Mouse (Mus musculus): ENCODE data around the gene Smco3. TPM values are rescaled to one million over a fixed set of nuclear protein-coding genes. Genes with fewer than 3 reads are reported as not detected.
"Not testable (repeated sequence)": the region's sequence is repeated elsewhere in the genome, so short reads cannot be mapped to it uniquely, and the experiment has no call there.

Smco3 gene
- 2.4 and 2.6 TPM in 2 replicates for polyA plus RNA-seq (2015; fragmentation: Nextera tagmentation; extraction: Ambion mirVana)

- H3K27ac ChIP-seq (ENCODE audit: low read length), result no peak within 1 kb of the TSS
Measured at GRCm38 (mm10) chr6:136835352-136835751, at the start of gene Smco3. Gene Smco3 (minus strand): TSS chr6:136835452.

DNA sequence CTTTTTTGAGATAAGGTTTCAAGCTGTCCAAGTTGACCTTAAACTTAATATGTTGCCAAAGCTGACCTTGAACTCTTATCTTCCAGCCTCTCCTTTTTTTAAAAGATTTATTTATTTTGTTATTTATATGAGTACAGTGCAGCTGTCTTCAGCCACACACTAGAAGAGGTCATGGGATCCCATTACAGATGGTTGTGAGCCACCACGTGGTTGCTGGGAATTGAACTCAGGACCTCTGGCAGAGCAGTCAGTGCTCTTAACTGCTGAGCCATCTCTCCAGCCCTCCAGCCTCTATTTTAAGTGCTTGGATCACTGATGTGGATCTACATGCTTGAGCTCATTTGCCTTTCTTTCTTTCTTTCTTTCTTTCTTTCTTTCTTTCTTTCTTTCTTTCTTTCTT lies 49.5 kb upstream of the Smco3 start:
- not testable (repeated sequence) for H3K27ac ChIP-seq (ENCODE audit: low read length); H3K9ac ChIP-seq (ENCODE audit: low read depth, low read length); H3K4me3 ChIP-seq (ENCODE audit: low read length); H3K4me2 ChIP-seq (ENCODE audit: low read depth, low read length); H3K27me3 ChIP-seq (replicated peaks; ENCODE audit: control insufficient read depth, insufficient read depth, low read length); ATAC-seq; H3K36me3 ChIP-seq (ENCODE audit: control insufficient read depth, insufficient read depth, low read length); H3K9me3 ChIP-seq (ENCODE audit: control insufficient read depth, low read length); H3K4me1 ChIP-seq (ENCODE audit: control insufficient read depth, insufficient read depth, low read length)
- 38% methylated on average over 1 of the region's 1 CpGs for WGBS

More at GRCm38 (mm10) chr6:136835352-136835751, at the start of gene Smco3:
- Histone ChIP-seq H3K4me2 (ENCODE audit: low read depth, low read length) (no peak within 1 kb of the TSS), H3K4me1 (ENCODE audit: control insufficient read depth, insufficient read depth, low read length) (no peaks in the 10 kb centered on the region), H3K9ac (ENCODE audit: low read depth, low read length) (no peak within 1 kb of the TSS), H3K36me3 (ENCODE audit: control insufficient read depth, insufficient read depth, low read length) (no peaks in the 10 kb centered on the region), H3K27me3 (replicated peaks; ENCODE audit: control insufficient read depth, insufficient read depth, low read length) (no peaks in the 10 kb centered on the region), H3K9me3 (ENCODE audit: control insufficient read depth, low read length) (no peaks in the 10 kb centered on the region), H3K4me3 (ENCODE audit: low read length) (no peak within 1 kb of the TSS)
- WGBS, result 44% methylated on average over 4 of the region's 4 CpGs
- ATAC-seq, result no peak

DNA sequence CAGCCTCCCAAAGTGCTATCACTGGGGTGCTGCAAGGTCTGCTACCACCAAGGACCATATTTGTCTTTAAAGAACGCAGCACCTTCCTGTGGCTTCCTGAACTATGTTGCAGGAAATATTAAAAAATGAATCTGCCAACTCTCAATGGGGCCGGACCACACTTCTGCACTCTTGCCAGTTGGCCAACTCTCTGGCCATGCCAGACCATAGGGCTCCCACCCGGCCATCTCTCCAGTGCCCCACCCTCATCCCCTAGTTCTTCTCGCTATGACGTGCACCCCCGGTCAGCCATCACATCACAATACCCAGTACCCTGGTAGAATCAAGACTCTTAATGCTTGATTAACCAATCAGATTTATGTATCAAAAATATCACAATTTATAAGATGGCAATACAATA lies 48.7 kb upstream of the Smco3 start:
- Histone ChIP-seq H3K9ac (ENCODE audit: low read depth, low read length) (no peak overlapping the region), H3K4me1 (ENCODE audit: control insufficient read depth, insufficient read depth, low read length) (peaks cover 6% of the 10 kb centered on the region; the same call in 1 of the 2 replicates), H3K4me3 (ENCODE audit: low read length) (no peak overlapping the region), H3K4me2 (ENCODE audit: low read depth, low read length) (no peak overlapping the region), H3K27ac (ENCODE audit: low read length) (no peak overlapping the region), H3K27me3 (replicated peaks; ENCODE audit: control insufficient read depth, insufficient read depth, low read length) (no peaks in the 10 kb centered on the region), H3K36me3 (ENCODE audit: control insufficient read depth, insufficient read depth, low read length) (no peaks in the 10 kb centered on the region), H3K9me3 (ENCODE audit: control insufficient read depth, low read length) (no peaks in the 10 kb centered on the region)
- no peak for ATAC-seq
- WGBS, result 93% methylated on average over 6 of the region's 6 CpGs

DNA sequence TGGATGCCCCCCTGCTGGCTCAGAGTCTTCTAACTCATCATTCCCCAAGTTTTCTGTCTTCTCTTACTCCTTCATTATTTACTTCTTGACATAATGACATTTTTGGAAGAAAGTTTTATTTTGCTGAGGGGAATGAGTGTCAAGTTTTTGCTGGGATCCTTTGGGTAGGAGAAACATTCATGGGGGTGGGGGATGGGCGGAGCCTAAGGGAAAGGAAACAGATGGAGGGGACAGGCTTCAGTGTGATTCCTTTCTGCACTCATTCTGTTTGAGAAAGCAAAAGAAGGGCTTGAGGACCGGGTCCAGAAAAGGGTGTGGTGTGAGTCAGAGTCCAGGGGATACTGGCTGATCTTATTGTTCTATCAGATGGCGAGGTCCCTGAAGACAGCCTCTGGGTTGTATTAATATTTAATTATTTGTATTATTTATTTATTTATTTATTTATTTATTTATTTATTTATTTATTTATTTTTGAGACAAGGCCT lies 48.2 kb upstream of the Smco3 start:
- WGBS, result 68% methylated on average over 3 of the region's 3 CpGs
- H3K27me3 ChIP-seq (replicated peaks; ENCODE audit: control insufficient read depth, insufficient read depth, low read length), result no peaks in the 10 kb centered on the region
- H3K9ac ChIP-seq (ENCODE audit: low read depth, low read length), result no peak overlapping the region
- H3K4me3 ChIP-seq (ENCODE audit: low read length), result no peak overlapping the region
- no peak overlapping the region for H3K4me2 ChIP-seq (ENCODE audit: low read depth, low read length)
- peaks cover 6% of the 10 kb centered on the region; the same call in 1 of the 2 replicates for H3K4me1 ChIP-seq (ENCODE audit: control insufficient read depth, insufficient read depth, low read length)
- no peak overlapping the region for H3K27ac ChIP-seq (ENCODE audit: low read length)
- no peak for ATAC-seq
- no peaks in the 10 kb centered on the region for H3K9me3 ChIP-seq (ENCODE audit: control insufficient read depth, low read length)
- H3K36me3 ChIP-seq (ENCODE audit: control insufficient read depth, insufficient read depth, low read length), result no peaks in the 10 kb centered on the region

GRCm38 (mm10) chr6:136881678-136882077 lies 46.4 kb upstream of the Smco3 start:
- Histone ChIP-seq H3K27ac (ENCODE audit: low read length) (no peak overlapping the region), H3K27me3 (replicated peaks; ENCODE audit: control insufficient read depth, insufficient read depth, low read length) (no peaks in the 10 kb centered on the region), H3K4me2 (ENCODE audit: low read depth, low read length) (no peak overlapping the region), H3K4me3 (ENCODE audit: low read length) (no peak overlapping the region), H3K9me3 (ENCODE audit: control insufficient read depth, low read length) (no peaks in the 10 kb centered on the region), H3K36me3 (ENCODE audit: control insufficient read depth, insufficient read depth, low read length) (no peaks in the 10 kb centered on the region), H3K4me1 (ENCODE audit: control insufficient read depth, insufficient read depth, low read length) (no peaks in the 10 kb centered on the region), H3K9ac (ENCODE audit: low read depth, low read length) (no peak overlapping the region)
- WGBS, result 68% methylated on average over 8 of the region's 8 CpGs
- ATAC-seq, result no peak

DNA sequence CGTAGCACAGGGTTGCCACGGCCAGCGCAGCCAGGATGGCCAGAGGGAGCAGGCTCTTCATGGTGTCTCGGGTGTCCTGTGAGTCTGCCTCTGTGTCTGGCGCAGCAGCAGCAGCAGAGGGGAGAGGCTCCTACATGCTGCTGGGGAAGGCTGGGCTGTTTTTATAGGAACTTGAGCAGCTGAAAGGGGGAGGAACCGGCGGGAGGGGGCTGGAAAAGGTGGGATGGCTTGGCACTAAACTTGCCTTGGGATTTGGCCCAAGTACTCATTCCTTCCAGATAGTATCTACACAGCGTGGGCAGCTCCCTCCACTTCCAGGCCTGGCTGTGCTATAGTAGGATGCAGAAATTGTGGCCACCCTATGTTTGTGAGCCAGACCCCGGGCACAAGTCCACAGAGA lies 40.4 kb upstream of the Smco3 start, which contains the start of gene Mgp:
Gene Mgp (minus strand): TSS at position 154 of the 400 bp plus-strand sequence.
- 37% methylated on average over 9 of the region's 9 CpGs for WGBS
- peaks cover 4% of the 10 kb centered on the region; the same call in 1 of the 2 replicates for H3K4me1 ChIP-seq (ENCODE audit: control insufficient read depth, insufficient read depth, low read length)
- H3K27ac ChIP-seq (ENCODE audit: low read length), result peak within 1 kb of the TSS; percentile 37; the same call in 1 of the 2 replicates
- ATAC-seq, result peak; percentile 71
- H3K4me2 ChIP-seq (ENCODE audit: low read depth, low read length), result peak within 1 kb of the TSS; percentile 27
- peak within 1 kb of the TSS; percentile 64 for H3K9ac ChIP-seq (ENCODE audit: low read depth, low read length)
- no peaks in the 10 kb centered on the region for H3K9me3 ChIP-seq (ENCODE audit: control insufficient read depth, low read length)
- H3K36me3 ChIP-seq (ENCODE audit: control insufficient read depth, insufficient read depth, low read length), result no peaks in the 10 kb centered on the region
- H3K27me3 ChIP-seq (replicated peaks; ENCODE audit: control insufficient read depth, insufficient read depth, low read length), result no peaks in the 10 kb centered on the region
- H3K4me3 ChIP-seq (ENCODE audit: low read length), result peak within 1 kb of the TSS; percentile 35

GRCm38 (mm10) chr6:136874599-136874998 lies 39.3 kb upstream of the Smco3 start:
- Histone ChIP-seq H3K9ac (ENCODE audit: low read depth, low read length) (no peak overlapping the region), H3K9me3 (ENCODE audit: control insufficient read depth, low read length) (no peaks in the 10 kb centered on the region), H3K4me1 (ENCODE audit: control insufficient read depth, insufficient read depth, low read length) (peaks cover 4% of the 10 kb centered on the region; the same call in 1 of the 2 replicates), H3K36me3 (ENCODE audit: control insufficient read depth, insufficient read depth, low read length) (no peaks in the 10 kb centered on the region), H3K27ac (ENCODE audit: low read length) (no peak overlapping the region), H3K27me3 (replicated peaks; ENCODE audit: control insufficient read depth, insufficient read depth, low read length) (no peaks in the 10 kb centered on the region), H3K4me3 (ENCODE audit: low read length) (no peak overlapping the region), H3K4me2 (ENCODE audit: low read depth, low read length) (peak overlapping the region; percentile 27; the same call in 1 of the 2 replicates)
- WGBS, result 41% methylated on average over 8 of the region's 8 CpGs
- ATAC-seq, result no peak

- H3K4me2 ChIP-seq (ENCODE audit: low read depth, low read length), result no peak overlapping the region
- 61% methylated on average over 5 of the region's 5 CpGs for WGBS
- ATAC-seq, result no peak
- H3K9ac ChIP-seq (ENCODE audit: low read depth, low read length), result no peak overlapping the region
- no peaks in the 10 kb centered on the region for H3K27me3 ChIP-seq (replicated peaks; ENCODE audit: control insufficient read depth, insufficient read depth, low read length)
- H3K36me3 ChIP-seq (ENCODE audit: control insufficient read depth, insufficient read depth, low read length), result no peaks in the 10 kb centered on the region
- H3K9me3 ChIP-seq (ENCODE audit: control insufficient read depth, low read length), result no peaks in the 10 kb centered on the region
- H3K4me1 ChIP-seq (ENCODE audit: control insufficient read depth, insufficient read depth, low read length), result peaks cover 5% of the 10 kb centered on the region; the same call in 1 of the 2 replicates
- no peak overlapping the region for H3K4me3 ChIP-seq (ENCODE audit: low read length)
- H3K27ac ChIP-seq (ENCODE audit: low read length), result no peak overlapping the region
Measured at GRCm38 (mm10) chr6:136868921-136869320, 33.7 kb upstream of the Smco3 start.

- H3K36me3 ChIP-seq (ENCODE audit: control insufficient read depth, insufficient read depth, low read length), result no peaks in the 10 kb centered on the region
- ATAC-seq, result no peak
- H3K4me2 ChIP-seq (ENCODE audit: low read depth, low read length), result no peak overlapping the region
- H3K4me3 ChIP-seq (ENCODE audit: low read length), result no peak overlapping the region
- no peak overlapping the region for H3K9ac ChIP-seq (ENCODE audit: low read depth, low read length)
- H3K27ac ChIP-seq (ENCODE audit: low read length), result no peak overlapping the region
- no peaks in the 10 kb centered on the region for H3K27me3 ChIP-seq (replicated peaks; ENCODE audit: control insufficient read depth, insufficient read depth, low read length)
- peaks cover 5% of the 10 kb centered on the region; the same call in 1 of the 2 replicates for H3K4me1 ChIP-seq (ENCODE audit: control insufficient read depth, insufficient read depth, low read length)
- H3K9me3 ChIP-seq (ENCODE audit: control insufficient read depth, low read length), result no peaks in the 10 kb centered on the region
- WGBS, result 66% methylated on average over 4 of the region's 4 CpGs
Measured at GRCm38 (mm10) chr6:136866150-136866549, 30.9 kb upstream of the Smco3 start.

- no peak overlapping the region for H3K27ac ChIP-seq (ENCODE audit: low read length)
- H3K36me3 ChIP-seq (ENCODE audit: control insufficient read depth, insufficient read depth, low read length), result no peaks in the 10 kb centered on the region
- no peaks in the 10 kb centered on the region for H3K9me3 ChIP-seq (ENCODE audit: control insufficient read depth, low read length)
- no peaks in the 10 kb centered on the region for H3K27me3 ChIP-seq (replicated peaks; ENCODE audit: control insufficient read depth, insufficient read depth, low read length)
- H3K4me2 ChIP-seq (ENCODE audit: low read depth, low read length), result no peak overlapping the region
- peaks cover 5% of the 10 kb centered on the region; the same call in 1 of the 2 replicates for H3K4me1 ChIP-seq (ENCODE audit: control insufficient read depth, insufficient read depth, low read length)
- no peak for ATAC-seq
- H3K4me3 ChIP-seq (ENCODE audit: low read length), result no peak overlapping the region
- WGBS, result 93% methylated on average over 5 of the region's 5 CpGs
- no peak overlapping the region for H3K9ac ChIP-seq (ENCODE audit: low read depth, low read length)
Measured at GRCm38 (mm10) chr6:136865360-136865759, 30.1 kb upstream of the Smco3 start.
